Mouse (Mus musculus) olfactory bulb, adult 2 months (tissue): ENCODE measurements around the gene Nav2.

Source experiments
- CTCF ChIP-seq: fragments of 200-500 bp; IDR thresholded peaks from 2 replicates; pipeline ENCODE4 v1.5.1; 2012; ENCODE audit warnings: low read depth, mild to moderate bottlenecking, low read length, moderate library complexity; ENCODE audit not compliant: insufficient read depth
- POLR2A ChIP-seq: fragments of 200-500 bp; IDR thresholded peaks from 2 replicates; pipeline ENCODE4 v1.6.1; 2012; ENCODE audit warnings: mild to moderate bottlenecking, low read depth, low read length, moderate library complexity; ENCODE audit not compliant: insufficient read depth

DNA sequence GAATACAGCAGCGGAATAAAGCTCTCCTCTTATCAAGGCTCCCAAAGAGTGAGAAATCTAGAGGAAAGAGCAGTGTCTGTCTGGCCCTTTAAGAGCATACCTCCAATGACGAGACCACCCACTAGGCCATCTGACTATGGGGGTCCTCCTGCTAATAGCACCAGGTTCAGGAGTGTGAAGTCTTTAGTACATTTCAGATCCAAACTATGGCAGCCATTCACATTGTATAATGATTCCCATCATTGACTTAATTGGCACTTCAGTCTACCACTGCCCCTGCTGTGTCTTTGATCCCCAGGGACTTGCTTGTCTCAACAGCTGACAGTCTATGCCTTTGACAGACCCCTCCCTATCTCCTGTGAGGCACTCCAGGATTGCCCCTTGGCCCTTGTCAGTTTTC lies 479.6 kb downstream of the Nav2 start:
- no peak for TF ChIP-seq CTCF
- TF ChIP-seq POLR2A = no peak
